ENCODE assay signal across 29 mouse cellular contexts in genomic region chr9:72033271-72033670, GRCm38 (mm10).
DNase-seq lines count a peak whose midpoint lies in the region; ATAC-seq and TF ChIP-seq lines count a peak whose summit lies in the region.
"Had no signal": no experiment of that assay in that cellular context is flagged by ENCODE, and none has a peak within 500 bp of the region (broad histone marks: within the 10 kb centered on the region; RNA-seq: fewer than 3 reads in every experiment).

No protein-coding gene starts in this region.

- no peak overlapping the region for H3K4me3 ChIP-seq in forebrain, postnatal 0 days (ENCODE audit: low read depth, low read length)
- H3K4me3 ChIP-seq in forebrain, embryonic 11.5 days (ENCODE audit: low read depth, low read length), result no peak overlapping the region
- H3K4me3 ChIP-seq: embryonic facial prominence, embryonic 10.5 days; embryonic facial prominence, embryonic 13.5 days; forebrain, embryonic 12.5 days; heart, embryonic 12.5 days; heart, embryonic 15.5 days; hindbrain, embryonic 10.5 days; hindbrain, embryonic 13.5 days; intestine, embryonic 15.5 days had no signal

- no peak overlapping the region for H3K9ac ChIP-seq in forebrain, postnatal 0 days
- H3K9ac ChIP-seq in forebrain, embryonic 11.5 days (ENCODE audit: low read length), result no peak overlapping the region
- H3K9ac ChIP-seq: embryonic facial prominence, embryonic 13.5 days; forebrain, embryonic 12.5 days; heart, embryonic 12.5 days; heart, embryonic 15.5 days; hindbrain, embryonic 13.5 days; intestine, embryonic 15.5 days had no signal

- H3K36me3 ChIP-seq in forebrain, postnatal 0 days (ENCODE audit: insufficient read depth), result no peaks in the 10 kb centered on the region
- no peaks in the 10 kb centered on the region for H3K36me3 ChIP-seq in forebrain, embryonic 11.5 days (ENCODE audit: control insufficient read depth, insufficient read depth, low read length)
- H3K36me3 ChIP-seq: embryonic facial prominence, embryonic 10.5 days; embryonic facial prominence, embryonic 13.5 days; forebrain, embryonic 12.5 days; heart, embryonic 12.5 days; heart, embryonic 15.5 days; hindbrain, embryonic 10.5 days; hindbrain, embryonic 13.5 days; intestine, embryonic 15.5 days had no signal

- no peak for TF ChIP-seq CTCF in forebrain, postnatal 0 days (IDR thresholded peaks at IDR 0.05; ENCODE audit: low read depth)
- TF ChIP-seq CTCF in brain, embryonic 14.5 days (IDR thresholded peaks at IDR 0.05; ENCODE audit: borderline replicate concordance, extremely low read depth, insufficient read depth, insufficient read length), result no peak

- H3K4me2 ChIP-seq in forebrain, postnatal 0 days (ENCODE audit: low read depth), result no peak overlapping the region
- no peak overlapping the region for H3K4me2 ChIP-seq in forebrain, embryonic 11.5 days (ENCODE audit: low read depth, low read length, severe bottlenecking)
- H3K4me2 ChIP-seq: embryonic facial prominence, embryonic 13.5 days; forebrain, embryonic 12.5 days; heart, embryonic 12.5 days; heart, embryonic 15.5 days; hindbrain, embryonic 13.5 days; intestine, embryonic 15.5 days had no signal

- ATAC-seq in forebrain, postnatal 0 days, result no peak
- no peak for ATAC-seq in forebrain, embryonic 11.5 days (replicated peaks; ENCODE audit: low FRiP score)
- no peak for ATAC-seq in erythroblast, adult 5-6 weeks (replicated peaks; ENCODE audit: low FRiP score, poor library complexity, severe bottlenecking)
- ATAC-seq: CD4-positive, CD25-positive, alpha-beta regulatory T cell, adult 4 months; forebrain, embryonic 16.5 days; hindbrain, embryonic 16.5 days; intestine, embryonic 15.5 days had no signal

- no peaks in the 10 kb centered on the region for H3K9me3 ChIP-seq in forebrain, postnatal 0 days (ENCODE audit: low read length)
- H3K9me3 ChIP-seq in forebrain, embryonic 11.5 days (ENCODE audit: control insufficient read depth, low read length), result no peaks in the 10 kb centered on the region
- H3K9me3 ChIP-seq: embryonic facial prominence, embryonic 10.5 days; embryonic facial prominence, embryonic 13.5 days; forebrain, embryonic 12.5 days; heart, embryonic 12.5 days; heart, embryonic 15.5 days; hindbrain, embryonic 10.5 days; hindbrain, embryonic 13.5 days; intestine, embryonic 15.5 days had no signal

- WGBS in forebrain, postnatal 0 days, result 61% methylated on average over 2 of the region's 2 CpGs
- 94% methylated on average over 2 of the region's 2 CpGs for WGBS in forebrain, embryonic 11.5 days

- DNase-seq in forebrain, postnatal 0 days, result peak; percentile 45
- no peak for DNase-seq in forebrain, embryonic 11.5 days (ENCODE audit: low spot score)
- DNase-seq in layer of hippocampus, adult 18-20 months (ENCODE audit: low spot score in 2 of 2), result peak; percentile 10 to 23
- DNase-seq in layer of hippocampus, postnatal 36 days, result no peak
- DNase-seq in brain, adult 2 months (ENCODE audit: low read depth, low spot score), result peak; percentile 75
- DNase-seq in brain, embryonic 14.5 days (ENCODE audit: low read depth), result peak; percentile 43
- DNase-seq: adrenal gland, adult 2 months; adrenal gland, postnatal 14 days; cerebellum, adult 18-20 months; cerebellum, postnatal 10 days; cerebellum, postnatal 36 days; embryo, embryonic 11 days; gastrocnemius, postnatal 25 days; heart, adult 18-20 months; heart, postnatal 10 days; heart, postnatal 36 days; kidney, adult 11 months had no signal

- H3K4me1 ChIP-seq in forebrain, postnatal 0 days (ENCODE audit: insufficient read depth), result no peaks in the 10 kb centered on the region
- H3K4me1 ChIP-seq in forebrain, embryonic 11.5 days (replicated peaks; ENCODE audit: control insufficient read depth, insufficient read depth, low read length), result no peaks in the 10 kb centered on the region
- H3K4me1 ChIP-seq: intestine, embryonic 15.5 days had no signal

- H3K27me3 ChIP-seq in forebrain, postnatal 0 days (ENCODE audit: insufficient read depth, low read length), result no peaks in the 10 kb centered on the region
- no peaks in the 10 kb centered on the region for H3K27me3 ChIP-seq in forebrain, embryonic 11.5 days (ENCODE audit: control insufficient read depth, insufficient read depth, low read length)
- H3K27me3 ChIP-seq: embryonic facial prominence, embryonic 13.5 days; forebrain, embryonic 12.5 days; heart, embryonic 12.5 days; heart, embryonic 15.5 days; hindbrain, embryonic 13.5 days; intestine, embryonic 15.5 days had no signal

- no peak overlapping the region for H3K27ac ChIP-seq in forebrain, postnatal 0 days (ENCODE audit: low read depth, low read length)
- no peak overlapping the region for H3K27ac ChIP-seq in forebrain, embryonic 11.5 days (ENCODE audit: low read depth, low read length)
- H3K27ac ChIP-seq: embryonic facial prominence, embryonic 10.5 days; embryonic facial prominence, embryonic 13.5 days; forebrain, embryonic 12.5 days; heart, embryonic 15.5 days; hindbrain, embryonic 10.5 days; hindbrain, embryonic 13.5 days; intestine, embryonic 15.5 days had no signal

- TF ChIP-seq POLR2A in brain, embryonic 14.5 days (IDR thresholded peaks at IDR 0.05; ENCODE audit: borderline replicate concordance, extremely low read depth, insufficient read depth, insufficient read length, poor library complexity, severe bottlenecking), result no peak

Comparison
In these comparisons a context has a peak if more than half of its experiments do, and no peak if none do; other contexts are left out.
1. DNase-seq: peak in forebrain, postnatal 0 days (single experiment), layer of hippocampus, adult 18-20 months (2 of 2), brain, adult 2 months (single experiment) and brain, embryonic 14.5 days (single experiment); none in forebrain, embryonic 11.5 days (single experiment) and layer of hippocampus, postnatal 36 days (0 of 2).